Mouse (Mus musculus): ENCODE data around the gene Tamm41.

The Tamm41 gene

DNA sequence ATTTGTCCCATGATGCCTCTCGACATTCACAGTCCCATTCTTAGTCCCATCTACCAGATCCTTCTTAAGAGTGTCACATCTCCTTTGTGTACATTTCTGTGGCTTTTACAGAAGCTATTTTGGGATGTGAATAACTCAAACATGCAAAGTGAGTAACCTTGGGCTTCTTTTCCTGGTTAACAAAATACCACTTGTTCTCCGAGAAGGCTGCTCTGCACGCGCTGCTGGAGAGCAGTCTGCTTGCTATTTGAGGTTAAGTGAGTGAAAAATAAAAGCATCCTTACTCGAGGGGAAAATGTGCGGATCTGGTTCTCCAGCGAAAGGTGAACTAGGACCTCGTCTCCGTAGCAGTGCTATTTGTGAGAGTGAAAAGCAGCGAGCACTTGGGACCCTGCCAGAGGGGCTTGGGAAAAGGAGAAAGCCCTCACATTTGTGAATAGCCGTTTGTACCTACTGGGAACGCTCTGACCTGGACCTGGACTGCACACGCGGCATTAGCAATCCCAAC, 10.1 kb downstream of the Tamm41 start:
- in situ Hi-C loops (cut with MboI, MseI): no loop called here

GRCm38 (mm10) chr6:115022876-115023275, 14.8 kb downstream of the Tamm41 start:
- in situ Hi-C loops (cut with MboI, MseI): no loop called here

GRCm38 (mm10) chr6:115015461-115015860, 22.2 kb downstream of the Tamm41 start:
- in situ Hi-C loops (cut with MboI, MseI): no loop called here

- in situ Hi-C loops (cut with MboI, MseI): no loop called here
These were observed 24.1 kb downstream of the Tamm41 start for GRCm38 (mm10) chr6:115013574-115013973.

GRCm38 (mm10) chr6:115011792-115012191, 25.9 kb downstream of the Tamm41 start:
- in situ Hi-C loops (cut with MboI, MseI): no loop called here

DNA sequence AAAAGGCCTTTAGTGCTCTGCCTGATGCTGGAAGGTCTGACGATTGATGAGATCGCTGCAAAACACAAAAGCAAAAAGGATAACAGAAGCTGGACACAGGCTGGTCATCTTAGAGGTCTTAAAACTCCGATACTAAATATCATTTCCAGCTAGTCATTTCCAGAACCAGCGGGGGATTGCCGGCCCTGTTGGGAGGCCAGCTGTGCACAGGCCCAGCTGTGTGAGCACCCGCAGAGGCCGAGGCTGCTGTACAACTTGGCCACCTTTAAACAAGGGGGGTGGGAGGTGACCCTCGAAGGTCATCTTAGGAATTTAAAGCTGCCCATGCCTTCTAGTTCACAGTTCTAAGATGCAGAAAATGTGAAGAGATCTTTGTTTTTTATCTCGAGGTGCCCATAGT, 26.9 kb downstream of the Tamm41 start:
- in situ Hi-C loops (cut with MboI, MseI): no loop called here

DNA sequence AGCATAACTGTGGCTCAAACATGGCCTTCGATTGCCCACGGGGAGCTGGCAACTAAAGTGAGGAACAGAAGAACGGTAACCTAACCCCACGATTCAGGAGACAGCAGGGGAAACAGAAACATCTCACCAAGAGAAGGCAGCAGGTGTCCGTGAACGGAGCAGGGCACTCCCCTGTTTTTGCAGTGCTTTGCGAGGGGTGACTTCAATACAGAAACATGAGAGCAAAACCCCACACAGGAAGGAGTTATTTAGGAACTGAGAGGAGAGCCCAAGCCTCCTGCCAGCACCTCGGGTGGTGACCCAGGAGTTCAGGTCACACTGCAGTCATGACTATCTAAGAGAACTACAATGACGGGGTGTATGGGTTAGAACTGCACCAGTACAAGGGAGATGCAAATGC, 27.4 kb downstream of the Tamm41 start:
- in situ Hi-C loops (cut with MboI, MseI): no loop called here

DNA sequence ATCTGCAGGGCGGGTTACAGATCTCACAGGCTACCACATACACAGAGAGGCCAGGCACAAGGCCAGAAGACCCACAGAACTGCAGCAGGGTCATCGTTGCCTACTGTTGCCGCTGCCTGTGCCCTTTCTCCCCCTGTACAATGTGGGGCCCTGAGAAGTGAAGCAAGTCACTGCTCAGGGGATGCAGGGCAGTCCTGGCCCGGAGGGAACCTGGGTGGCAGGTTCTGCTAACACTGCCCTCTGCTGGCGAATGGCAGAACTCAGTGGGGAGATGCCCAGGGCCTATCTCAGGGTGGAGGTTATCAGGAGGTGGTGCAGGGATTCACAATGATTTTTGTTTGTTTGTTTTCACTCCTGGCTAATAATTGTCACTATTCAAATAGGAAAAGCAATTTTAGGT, 29.9 kb downstream of the Tamm41 start:
- in situ Hi-C loops (cut with MboI, MseI): loop anchor here (5.0 kb wide), 1 partner anchor 75 kb away; no protein-coding TSS in a partner anchor

DNA sequence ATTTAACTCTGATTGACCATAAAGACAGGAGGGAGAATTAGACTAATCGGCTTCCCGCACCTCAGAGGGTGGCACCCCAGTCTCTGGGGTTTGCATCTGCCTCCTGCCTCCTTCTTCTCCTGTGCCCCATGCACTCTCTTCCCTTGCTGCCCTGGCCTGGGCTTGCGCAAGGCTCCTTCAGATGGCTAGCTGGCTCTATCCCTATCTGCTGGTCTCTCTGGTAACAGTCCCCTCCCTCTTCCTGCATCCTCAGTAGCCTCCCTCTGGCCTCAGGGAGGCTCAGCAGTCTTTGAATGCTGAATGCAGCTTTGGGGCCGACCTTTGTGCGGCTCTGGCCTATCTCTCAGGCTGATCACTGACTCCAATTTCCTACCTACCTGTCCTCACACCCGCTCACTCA, 30.7 kb downstream of the Tamm41 start:
- in situ Hi-C loops (cut with MboI, MseI): loop anchor here (5.0 kb wide), 1 partner anchor 75 kb away; no protein-coding TSS in a partner anchor

GRCm38 (mm10) chr6:115006065-115006464, 31.6 kb downstream of the Tamm41 start:
- in situ Hi-C loops (cut with MboI, MseI): loop anchor here (5.0 kb wide), 1 partner anchor 74 kb away; no protein-coding TSS in a partner anchor

DNA sequence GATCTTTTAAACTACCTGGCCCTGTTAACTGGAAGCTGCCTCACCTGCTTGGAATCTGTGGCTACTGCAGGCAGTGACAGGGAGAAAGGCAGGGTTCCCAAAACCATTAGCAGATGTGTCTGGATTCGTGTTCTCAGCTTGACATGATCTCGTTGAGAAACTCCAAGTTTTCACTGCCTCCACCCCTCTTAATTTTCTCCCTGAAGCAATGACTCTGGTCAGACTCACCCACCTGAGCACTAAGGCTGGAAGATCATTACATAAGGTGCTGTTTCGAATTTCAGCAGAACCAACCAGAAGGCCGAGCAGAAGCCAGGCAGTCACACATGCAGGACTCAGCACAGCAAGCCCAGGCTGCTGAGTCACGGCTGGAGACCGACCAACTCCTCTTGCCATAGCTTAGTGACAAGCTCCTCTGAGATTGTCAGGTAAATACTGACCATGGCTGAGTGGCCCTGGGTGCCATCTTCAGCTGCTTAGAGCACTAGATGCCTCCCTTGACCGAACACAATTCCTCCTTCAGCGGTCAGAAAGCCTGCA, 32.3 kb downstream of the Tamm41 start:
- in situ Hi-C loops (cut with MboI, MseI): loop anchor here (5.0 kb wide), 1 partner anchor 73 kb away; no protein-coding TSS in a partner anchor

DNA sequence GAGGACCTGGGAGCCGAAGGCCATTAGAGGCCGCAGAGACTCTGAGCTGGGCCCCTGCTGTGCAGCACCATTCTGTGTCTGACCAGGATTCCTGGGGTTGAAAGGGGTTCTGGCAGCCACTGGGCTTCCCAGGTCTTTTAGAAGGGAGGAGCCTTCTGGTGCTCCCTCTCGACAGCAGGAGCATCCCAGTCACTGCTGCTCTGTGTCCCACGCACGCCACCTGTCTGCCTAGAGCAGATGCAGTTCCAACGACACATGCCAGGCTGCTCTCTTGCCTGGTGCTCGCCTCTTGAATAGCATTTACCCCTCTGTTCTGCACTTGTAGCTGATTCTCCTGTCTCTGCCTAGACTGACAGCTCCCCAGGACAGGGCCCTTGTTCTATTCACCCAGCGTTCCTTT, 33.0 kb downstream of the Tamm41 start:
- in situ Hi-C loops (cut with MboI, MseI): loop anchor here (5.0 kb wide), 2 partner anchors 72 to 282 kb away; no protein-coding TSS in a partner anchor

DNA sequence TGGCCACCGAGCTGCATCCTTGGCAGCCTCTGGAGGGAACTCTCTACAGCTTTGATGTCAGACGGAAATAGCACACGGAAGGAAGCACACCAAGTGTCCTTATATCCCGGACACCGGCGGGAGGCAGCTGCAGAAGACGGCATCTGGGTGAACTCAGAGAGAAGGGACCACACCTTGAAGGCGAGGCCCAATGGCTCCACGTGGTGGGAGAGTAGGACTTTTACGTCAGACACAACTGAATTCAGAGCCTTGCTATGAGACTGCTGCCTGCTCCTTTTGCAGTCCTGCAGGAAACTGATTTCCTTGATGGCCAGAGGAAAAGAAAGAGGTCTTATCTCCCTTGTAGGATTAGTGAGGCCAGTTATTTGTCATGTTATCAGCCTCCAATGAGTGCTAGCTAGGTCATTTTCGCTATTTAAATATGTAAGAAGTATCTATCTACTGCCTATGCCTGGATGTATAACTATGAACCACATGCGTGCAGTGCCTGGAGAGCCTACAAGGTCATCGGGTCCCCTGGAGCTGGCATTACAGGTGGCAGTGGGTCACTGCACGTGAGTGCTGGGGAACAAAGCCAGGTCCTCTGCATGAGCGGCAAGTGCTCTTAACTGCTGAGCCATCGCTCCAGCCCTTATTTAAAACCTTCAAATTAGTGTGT, 39.2 kb downstream of the Tamm41 start:
- in situ Hi-C loops (cut with MboI, MseI): no loop called here

DNA sequence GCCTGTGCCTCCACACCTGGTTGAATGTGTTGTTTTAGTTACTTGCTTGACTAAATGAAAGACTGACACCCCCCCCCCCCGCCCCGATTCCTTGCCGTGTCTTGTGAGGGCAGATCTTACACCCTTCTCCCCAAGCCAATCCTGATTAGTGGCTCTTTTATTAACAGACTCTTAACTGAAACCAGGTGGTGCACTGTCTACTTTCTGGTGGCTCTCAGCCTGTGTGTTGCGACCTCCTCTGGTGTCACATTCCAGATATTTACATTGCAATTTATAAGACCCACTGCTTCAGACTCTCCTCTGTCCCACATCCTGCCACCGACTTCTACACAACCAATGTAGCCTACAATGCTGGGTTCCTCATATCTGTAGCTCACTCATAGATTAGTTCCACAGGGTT, 40.2 kb downstream of the Tamm41 start:
- in situ Hi-C loops (cut with MboI, MseI): no loop called here

GRCm38 (mm10) chr6:114996910-114997309, 40.8 kb downstream of the Tamm41 start:
- in situ Hi-C loops (cut with MboI, MseI): no loop called here

DNA sequence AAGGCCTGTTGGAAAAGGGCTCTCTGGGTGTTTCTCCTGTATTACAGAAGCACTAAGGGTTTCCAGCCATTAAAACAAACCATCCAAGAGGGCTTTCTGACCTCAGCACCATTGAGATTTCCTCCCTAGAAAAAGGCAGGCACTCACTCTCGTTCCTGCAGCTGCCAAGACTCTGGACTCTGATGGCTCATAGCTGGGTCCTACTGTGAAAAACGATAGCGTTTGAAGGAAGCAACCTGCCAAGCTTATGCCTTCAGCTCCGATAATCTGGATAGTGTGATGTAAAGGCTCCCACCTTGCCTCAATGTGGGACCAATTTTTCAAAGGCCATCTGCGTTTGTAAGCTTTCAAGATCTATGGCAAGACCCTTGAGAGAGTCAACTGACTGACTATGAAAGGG, 43.6 kb downstream of the Tamm41 start:
- in situ Hi-C loops (cut with MboI, MseI): no loop called here

GRCm38 (mm10) chr6:114993659-114994058, 44.0 kb downstream of the Tamm41 start:
- in situ Hi-C loops (cut with MboI, MseI): no loop called here

- in situ Hi-C loops (cut with MboI, MseI): no loop called here
These were observed 45.8 kb downstream of the Tamm41 start for GRCm38 (mm10) chr6:114991909-114992308.

GRCm38 (mm10) chr6:114988619-114988980, 49.1 kb downstream of the Tamm41 start:
- in situ Hi-C loops (cut with MboI, MseI): no loop called here

DNA sequence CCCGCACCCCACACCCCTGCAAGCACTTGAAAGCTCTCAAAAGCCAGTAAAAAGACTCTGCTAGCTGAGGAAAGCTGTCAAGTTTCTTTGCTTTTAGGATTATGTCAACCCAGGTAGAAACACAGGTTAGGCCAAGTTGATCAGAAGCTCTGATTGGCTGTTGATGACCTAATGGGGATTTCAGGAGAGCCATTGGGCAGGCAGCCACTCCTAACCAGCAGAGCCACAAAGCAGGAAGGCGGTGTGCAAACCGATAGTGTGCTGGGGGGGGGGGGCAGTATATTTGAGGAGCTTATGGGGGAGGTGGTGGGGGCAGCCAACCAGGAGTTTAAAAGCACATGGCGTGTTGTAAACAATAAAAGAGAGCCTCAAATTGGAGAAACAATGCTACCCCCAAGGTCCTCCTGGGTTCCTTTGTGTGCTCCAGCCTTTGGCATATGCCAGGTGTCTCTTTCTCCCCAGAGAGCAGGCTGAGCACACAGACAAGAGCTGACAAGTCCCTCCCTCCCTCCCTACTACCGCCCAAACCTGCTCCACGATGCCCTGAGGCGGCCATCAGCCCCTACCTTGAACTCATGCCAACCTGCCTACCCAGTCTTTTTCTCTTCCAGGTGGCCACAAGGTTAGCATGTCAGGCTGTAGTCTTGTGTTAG, 49.6 kb downstream of the Tamm41 start:
- in situ Hi-C loops (cut with MboI, MseI): no loop called here

GRCm38 (mm10) chr6:114982671-114983070, 55.0 kb downstream of the Tamm41 start:
- in situ Hi-C loops (cut with MboI, MseI): no loop called here

DNA sequence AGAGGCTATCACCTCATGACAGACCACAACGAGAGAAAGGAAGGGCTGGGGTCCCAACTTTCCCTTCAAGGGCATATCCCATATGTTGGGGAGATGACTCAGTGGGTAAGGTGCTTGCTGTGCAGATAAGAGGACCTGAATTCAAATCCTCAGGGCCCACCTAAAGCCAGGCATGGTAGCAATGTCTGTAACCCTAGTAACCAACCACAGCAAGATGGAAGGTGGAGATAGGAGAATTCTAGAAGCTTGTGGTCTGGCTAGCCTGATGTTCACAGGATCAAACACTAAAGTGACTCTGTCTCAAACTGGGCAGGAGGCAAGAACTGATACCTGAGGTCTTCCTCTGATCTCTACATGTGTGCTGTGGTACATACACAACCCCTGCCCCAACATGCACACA, 58.0 kb downstream of the Tamm41 start:
- in situ Hi-C loops (cut with MboI, MseI): no loop called here

- in situ Hi-C loops (cut with MboI, MseI): no loop called here
These were observed 60.7 kb downstream of the Tamm41 start for GRCm38 (mm10) chr6:114976915-114977419.

All from regulatory T cell (primary cell).